Mouse (Mus musculus) embryonic facial prominence, embryonic 10.5 days (tissue): ENCODE measurements around the gene Rbm15b. TPM values are rescaled to one million over a fixed set of nuclear protein-coding genes. Genes with fewer than 3 reads are reported as not detected.

Source experiments
- DNase-seq: peaks from one replicate; pipeline ENCODE4 v3.0.0-alpha.2; 2017; ENCODE audit warnings: low spot score
- H3K27ac ChIP-seq: fragments of 300-500 bp; sonication (generic); replicated peaks from 2 replicates; pipeline ENCODE4 v1.5.1; 2016; ENCODE audit warnings: mild to moderate bottlenecking
- H3K27me3 ChIP-seq: fragments of 300-500 bp; sonication (generic); replicated peaks from 2 replicates; pipeline ENCODE4 v1.6.1; 2016; ENCODE audit warnings: low read depth, mild to moderate bottlenecking; ENCODE audit not compliant: poor library complexity, severe bottlenecking
- H3K36me3 ChIP-seq: fragments of 300-500 bp; sonication (generic); replicated peaks from 2 replicates; pipeline ENCODE4 v1.6.1; 2016; ENCODE audit warnings: mild to moderate bottlenecking, moderate library complexity
- H3K4me1 ChIP-seq: fragments of 300-500 bp; sonication (generic); 2 replicates; pipeline ENCODE4 v1.6.1; 2016
- H3K4me3 ChIP-seq: fragments of 300-500 bp; sonication (generic); 2 replicates; pipeline ENCODE4 v1.5.1; 2016; ENCODE audit warnings: mild to moderate bottlenecking, moderate library complexity
- H3K9me3 ChIP-seq: fragments of 300-500 bp; sonication (generic); 2 replicates; pipeline ENCODE4 v1.6.1; 2016; ENCODE audit warnings: mild to moderate bottlenecking
- WGBS: fragments of 180-500 bp; shearing (Covaris S2); methylation state at CpG from one replicate; pipeline ENCODE4 v1.1.7; 2016; 5-methylcytosine and 5-hydroxymethylcytosine counted together
- polyA plus RNA-seq: library from polyadenylated mRNA; unstranded; fragments of >200 nt; fragmentation: Nextera tagmentation; extraction: Ambion mirVana; gene quantifications from 2 replicates; pipeline ENCODE4 v1.2.1, GENCODE M21; 2016

The Rbm15b gene
- polyA plus RNA-seq, 1 experiment from 2014 or later: 17.2 TPM

GRCm38 (mm10) chr9:106881071-106881755 is 6.0 kb downstream of the Rbm15b start:
- Histone ChIP-seq H3K36me3 (peaks cover 93% of the 10 kb centered on the region), H3K4me1 (peaks cover 47% of the 10 kb centered on the region)
- WGBS: 69% methylated on average over 4 of the region's 4 CpGs

GRCm38 (mm10) chr9:106879471-106879870 is 7.8 kb downstream of the Rbm15b start:
- peaks cover 97% of the 10 kb centered on the region for H3K36me3 ChIP-seq
- H3K27me3 ChIP-seq: no peaks in the 10 kb centered on the region
- peaks cover 31% of the 10 kb centered on the region for H3K4me1 ChIP-seq
- no peak overlapping the region for H3K27ac ChIP-seq
- 69% methylated on average over 4 of the region's 4 CpGs for WGBS
- no peak for DNase-seq
- H3K9me3 ChIP-seq: no peaks in the 10 kb centered on the region
- no peak overlapping the region for H3K4me3 ChIP-seq

More at GRCm38 (mm10) chr9:106881071-106881755, 6.0 kb downstream of the Rbm15b start:
- no peak overlapping the region for H3K4me3 ChIP-seq
- no peak for DNase-seq
- H3K27ac ChIP-seq: no peak overlapping the region
- H3K27me3 ChIP-seq: no peaks in the 10 kb centered on the region
- H3K9me3 ChIP-seq: no peaks in the 10 kb centered on the region

- peaks cover 93% of the 10 kb centered on the region for H3K36me3 ChIP-seq
- WGBS: 90% methylated on average over 3 of the region's 3 CpGs
- no peak overlapping the region for H3K27ac ChIP-seq
- H3K4me3 ChIP-seq: no peak overlapping the region
- no peaks in the 10 kb centered on the region for H3K9me3 ChIP-seq
- peaks cover 3% of the 10 kb centered on the region; the same call in 1 of the 2 replicates for H3K4me1 ChIP-seq
- DNase-seq: no peak
- H3K27me3 ChIP-seq: no peaks in the 10 kb centered on the region
These were observed 10.6 kb downstream of the Rbm15b start for GRCm38 (mm10) chr9:106876666-106877065.

- Histone ChIP-seq H3K27me3 (no peaks in the 10 kb centered on the region), H3K9me3 (no peaks in the 10 kb centered on the region), H3K4me3 (no peak overlapping the region), H3K36me3 (peaks cover 90% of the 10 kb centered on the region), H3K4me1 (no peaks in the 10 kb centered on the region), H3K27ac (no peak overlapping the region)
- no peak for DNase-seq
- WGBS: 89% methylated on average over 5 of the region's 5 CpGs
These were observed 13.0 kb downstream of the Rbm15b start for GRCm38 (mm10) chr9:106874216-106874615.

- peaks cover 99% of the 10 kb centered on the region for H3K36me3 ChIP-seq
- WGBS: 91% methylated on average over 11 of the region's 11 CpGs
- no peak for DNase-seq
- no peaks in the 10 kb centered on the region for H3K27me3 ChIP-seq
- H3K27ac ChIP-seq: no peak overlapping the region
- no peaks in the 10 kb centered on the region for H3K9me3 ChIP-seq
- H3K4me3 ChIP-seq: no peak overlapping the region
- H3K4me1 ChIP-seq: no peaks in the 10 kb centered on the region
These were observed 29.2 kb downstream of the Rbm15b start for GRCm38 (mm10) chr9:106858036-106858435.

- no peaks in the 10 kb centered on the region for H3K9me3 ChIP-seq
- WGBS: 88% methylated on average over 3 of the region's 3 CpGs
- no peaks in the 10 kb centered on the region for H3K27me3 ChIP-seq
- H3K4me1 ChIP-seq: no peaks in the 10 kb centered on the region
- no peak for DNase-seq
- H3K27ac ChIP-seq: no peak overlapping the region
- peaks cover 99% of the 10 kb centered on the region for H3K36me3 ChIP-seq
- H3K4me3 ChIP-seq: no peak overlapping the region
These were observed 30.6 kb downstream of the Rbm15b start for GRCm38 (mm10) chr9:106856664-106857063.

- no peak overlapping the region for H3K4me3 ChIP-seq
- peaks cover 2% of the 10 kb centered on the region for H3K9me3 ChIP-seq
- H3K27ac ChIP-seq: no peak overlapping the region
- H3K36me3 ChIP-seq: peaks cover 95% of the 10 kb centered on the region
- no peaks in the 10 kb centered on the region for H3K27me3 ChIP-seq
- H3K4me1 ChIP-seq: no peaks in the 10 kb centered on the region
- WGBS: 93% methylated on average over 6 of the region's 6 CpGs
- no peak for DNase-seq
These were observed 44.4 kb downstream of the Rbm15b start for GRCm38 (mm10) chr9:106842800-106843199.

- 98% methylated on average over 1 of the region's 1 CpGs for WGBS
- Histone ChIP-seq H3K27me3 (no peaks in the 10 kb centered on the region), H3K9me3 (peaks cover 2% of the 10 kb centered on the region), H3K27ac (no peak overlapping the region), H3K36me3 (peaks cover 99% of the 10 kb centered on the region), H3K4me3 (no peak overlapping the region), H3K4me1 (no peaks in the 10 kb centered on the region)
- no peak for DNase-seq
These were observed 46.7 kb downstream of the Rbm15b start for GRCm38 (mm10) chr9:106840569-106840968.

Other genes starting within 250 kb of the Rbm15b start
- 5.8 and 8.3 TPM in 2 replicates for gene Grm2, start 231.3 kb downstream of the Rbm15b start, polyA plus RNA-seq
- gene Tex264, start 201.5 kb downstream of the Rbm15b start, polyA plus RNA-seq: 27.4 and 28.7 TPM in 2 replicates
- 10.2 and 10.8 TPM in 2 replicates for gene Rad54l2, start 98.2 kb downstream of the Rbm15b start, polyA plus RNA-seq
- 30.7 and 34.8 TPM in 2 replicates for gene Dcaf1, start 65.6 kb downstream of the Rbm15b start, polyA plus RNA-seq
- 254 and 277 TPM in 2 replicates for gene Manf, start 4.6 kb upstream of the Rbm15b start, polyA plus RNA-seq